Mouse (Mus musculus): Measurements from ENCODE around the gene Dglucy.

Dglucy gene

DNA sequence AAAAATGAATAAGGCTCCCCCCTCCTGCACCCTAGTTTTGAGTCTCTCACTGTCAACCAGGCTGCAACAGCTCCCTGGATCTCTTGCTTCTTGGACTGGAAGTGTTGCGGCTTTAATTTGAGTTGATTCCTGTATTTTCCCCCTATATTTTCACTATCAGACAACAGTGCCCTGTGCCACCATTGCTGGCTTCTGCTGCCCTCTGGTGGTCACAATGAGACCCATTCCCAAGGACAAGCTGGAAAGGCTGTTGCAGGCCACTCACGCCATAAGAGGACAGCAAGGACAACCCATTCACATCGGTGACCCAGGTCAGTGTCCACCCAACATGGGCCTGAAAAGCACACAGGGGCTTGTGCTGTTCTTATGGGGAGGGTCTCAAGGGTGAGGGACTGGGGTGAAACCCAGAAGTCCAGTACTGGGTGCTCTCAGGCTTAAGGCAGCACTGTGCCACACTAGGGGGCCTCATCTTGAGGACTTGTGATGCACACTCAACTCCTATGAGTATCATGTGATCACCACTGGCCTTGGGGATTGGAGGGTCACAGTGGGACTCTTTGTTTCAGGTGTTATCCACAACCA lies 62.4 kb downstream of the Dglucy start:
- peak; percentile 68 for DNase-seq (ENCODE audit: low read depth, low spot score)

DNA sequence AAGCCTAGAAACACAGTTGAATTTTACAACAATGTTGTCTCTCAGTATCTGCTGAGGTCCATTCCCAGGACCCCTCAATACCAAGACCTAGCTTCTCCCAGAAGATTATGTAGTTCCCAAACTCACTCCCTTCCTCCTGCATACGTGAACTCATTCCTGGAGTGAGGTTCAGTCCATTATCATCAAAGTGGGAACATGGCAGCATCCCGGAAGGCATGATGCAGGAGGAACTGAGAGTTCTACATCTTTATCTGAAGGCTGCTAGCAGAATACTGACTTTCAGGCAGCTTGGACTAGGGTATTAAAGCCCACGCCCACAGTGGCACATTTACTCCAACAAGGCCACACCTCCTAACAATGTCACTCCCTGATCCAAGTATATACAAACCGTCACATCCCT lies 64.3 kb downstream of the Dglucy start:
- no peak for DNase-seq (ENCODE audit: low read depth, low spot score)

DNA sequence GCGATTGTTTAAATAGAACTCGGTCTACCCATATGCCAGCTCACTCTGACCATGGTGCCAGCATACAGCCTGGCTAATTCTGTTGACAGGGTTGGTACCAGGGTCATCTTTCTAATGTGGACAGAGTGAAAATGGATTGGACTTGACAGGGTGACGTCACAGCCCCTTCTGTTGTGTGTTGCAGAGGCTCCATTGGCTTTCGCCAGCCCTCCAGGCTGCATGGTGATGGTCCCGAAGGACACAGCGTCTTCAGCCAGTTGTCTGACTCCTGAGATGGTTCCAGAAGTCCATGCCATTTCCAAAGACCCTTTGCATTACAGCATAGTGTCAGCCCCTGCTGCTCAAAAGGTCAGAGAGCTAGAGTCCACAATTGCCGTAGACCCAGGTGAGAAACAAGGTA lies 65.7 kb downstream of the Dglucy start:
- no peak for DNase-seq (ENCODE audit: low read depth, low spot score)

DNA sequence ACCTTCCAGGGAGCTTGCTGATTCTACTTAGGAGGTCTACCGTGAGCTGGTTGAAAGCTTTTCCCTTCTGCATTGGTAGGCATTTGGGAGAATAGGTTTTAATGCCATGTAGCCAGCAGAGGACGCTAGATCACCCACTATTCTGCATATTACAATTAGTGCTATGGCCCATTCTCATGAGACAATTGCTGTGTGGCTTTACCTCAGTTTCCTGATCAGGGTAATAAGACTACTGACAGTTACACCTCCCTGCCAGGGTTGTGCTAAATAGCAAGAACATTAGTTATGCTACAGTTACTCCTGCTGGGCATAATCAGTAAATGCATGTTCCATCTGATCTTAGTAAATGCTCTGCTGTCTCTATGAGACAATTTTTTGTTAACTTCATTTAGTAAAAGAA lies 67.0 kb downstream of the Dglucy start:
- DNase-seq (ENCODE audit: low read depth, low spot score), result no peak

DNA sequence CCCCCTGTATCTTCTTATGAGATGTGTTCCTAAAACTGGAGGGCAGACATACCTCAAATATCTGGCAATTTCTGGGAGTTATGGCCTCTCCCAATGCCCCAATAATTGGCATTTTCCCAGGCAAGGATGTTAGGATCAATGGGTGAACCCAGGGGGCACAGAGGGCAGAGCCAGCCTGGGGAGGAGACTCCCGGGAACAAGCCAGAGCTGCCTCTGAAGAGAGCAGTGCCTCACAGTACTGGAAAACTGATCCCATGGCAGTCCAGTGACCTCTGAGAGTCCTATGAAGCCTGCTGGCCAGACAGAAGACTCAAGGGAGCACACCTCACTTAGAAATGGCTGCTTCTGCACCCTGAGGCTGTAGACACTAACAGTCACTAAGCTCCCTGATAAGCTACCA lies 67.7 kb downstream of the Dglucy start:
- no peak for DNase-seq (ENCODE audit: low read depth, low spot score)

DNA sequence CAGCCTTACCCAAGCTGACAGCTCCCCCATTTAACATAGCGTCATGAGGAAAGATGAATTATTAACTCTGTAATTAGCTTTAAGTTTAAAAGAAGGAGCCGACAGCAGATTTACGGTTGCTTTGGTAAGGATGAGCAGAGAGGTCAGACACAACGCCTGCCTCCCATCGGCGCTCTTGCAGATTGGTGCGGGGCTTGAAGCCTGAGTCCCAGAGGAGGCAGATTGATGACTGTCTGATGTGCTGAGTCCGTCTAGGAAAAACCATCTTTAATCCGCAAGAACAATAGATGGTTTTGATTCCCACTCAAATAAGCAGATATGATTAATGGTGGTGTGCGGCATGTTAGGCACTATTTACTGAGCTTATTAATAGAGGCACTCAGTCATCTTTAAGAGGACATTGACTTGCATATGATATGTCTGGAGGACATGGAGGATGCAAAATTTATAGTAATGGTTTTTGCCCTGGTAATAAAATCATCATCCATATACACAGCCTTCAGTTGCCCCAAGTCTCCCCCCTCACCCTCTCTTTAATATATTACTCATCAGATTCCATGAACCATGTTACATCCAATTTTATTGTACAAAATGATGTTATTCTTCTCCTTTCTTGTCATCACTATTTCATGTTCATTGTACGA lies 68.7 kb downstream of the Dglucy start:
- DNase-seq (ENCODE audit: low read depth, low spot score), result no peak

DNA sequence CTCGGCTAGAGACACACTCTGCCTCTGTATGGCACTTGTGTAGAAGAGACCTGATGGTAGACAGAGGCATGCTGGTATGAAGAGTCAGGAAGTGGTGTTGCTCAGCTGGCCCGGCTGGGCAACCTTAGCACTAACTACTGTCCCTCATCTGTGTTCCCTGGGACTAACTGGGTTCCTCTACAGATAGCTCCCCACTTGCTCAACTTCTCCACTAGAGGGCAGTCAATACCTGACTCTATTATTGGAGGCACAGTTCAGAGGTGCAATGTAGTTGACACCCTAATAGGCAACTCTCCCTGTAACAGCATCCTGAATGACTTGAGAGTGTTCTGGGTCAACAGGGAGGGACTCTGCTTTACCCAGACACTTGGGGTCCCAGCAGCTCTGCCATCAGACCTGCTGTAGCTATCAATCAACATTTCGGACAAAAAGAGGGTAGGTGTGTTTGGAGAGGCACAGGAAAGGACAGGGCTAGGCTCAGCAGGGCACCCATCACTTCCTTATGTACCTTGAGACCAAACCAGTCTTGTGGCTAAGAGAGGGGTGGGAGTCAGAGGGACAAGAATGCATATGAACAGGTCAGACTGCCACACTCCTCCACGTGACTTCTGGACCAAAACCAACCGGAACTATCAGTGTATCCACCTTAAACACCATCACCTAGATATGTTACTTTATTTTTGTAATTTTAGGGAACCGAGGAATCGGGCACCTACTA lies 70.7 kb downstream of the Dglucy start:
- DNase-seq (ENCODE audit: low read depth, low spot score), result peak; percentile 56

DNA sequence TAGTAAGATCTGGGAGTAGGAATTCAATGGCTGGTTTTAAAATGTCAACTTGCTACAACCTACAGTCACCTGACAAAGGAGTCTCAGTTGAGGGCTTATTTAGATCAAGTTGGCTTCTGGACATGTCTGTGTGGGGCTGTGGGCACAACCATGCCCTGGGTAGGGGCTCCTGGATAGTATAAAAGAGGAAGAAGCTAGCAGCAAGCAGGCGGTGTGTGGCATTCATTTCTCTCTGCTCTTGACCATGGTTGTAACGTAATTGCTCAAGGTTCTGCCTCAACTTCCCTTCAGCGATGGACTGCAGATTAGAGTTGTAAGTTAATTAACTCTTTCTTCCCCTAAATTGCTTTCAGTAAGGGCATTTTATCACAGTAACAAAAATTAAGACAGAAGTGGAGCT lies 73.5 kb downstream of the Dglucy start:
- DNase-seq (ENCODE audit: low read depth, low spot score), result no peak

DNA sequence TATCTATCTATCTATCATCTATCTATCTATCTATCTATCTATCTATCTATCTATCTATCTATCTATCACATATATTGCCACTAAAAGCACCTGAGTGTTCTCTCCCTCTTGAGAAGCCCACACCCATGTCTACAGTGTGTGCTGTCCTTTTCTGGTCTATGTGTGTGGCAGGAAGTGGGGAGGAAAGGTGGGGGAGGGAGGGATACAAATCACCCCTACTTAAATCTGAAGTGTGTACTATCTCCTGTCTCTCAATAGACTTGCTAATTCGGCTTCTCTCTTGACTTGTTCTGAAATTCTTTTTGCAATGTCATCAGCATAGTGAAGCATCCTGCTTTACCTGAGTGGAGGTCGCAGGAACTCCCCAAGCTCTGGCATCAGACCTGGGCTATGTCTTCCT lies 77.5 kb downstream of the Dglucy start:
- DNase-seq (ENCODE audit: low read depth, low spot score), result no peak

DNA sequence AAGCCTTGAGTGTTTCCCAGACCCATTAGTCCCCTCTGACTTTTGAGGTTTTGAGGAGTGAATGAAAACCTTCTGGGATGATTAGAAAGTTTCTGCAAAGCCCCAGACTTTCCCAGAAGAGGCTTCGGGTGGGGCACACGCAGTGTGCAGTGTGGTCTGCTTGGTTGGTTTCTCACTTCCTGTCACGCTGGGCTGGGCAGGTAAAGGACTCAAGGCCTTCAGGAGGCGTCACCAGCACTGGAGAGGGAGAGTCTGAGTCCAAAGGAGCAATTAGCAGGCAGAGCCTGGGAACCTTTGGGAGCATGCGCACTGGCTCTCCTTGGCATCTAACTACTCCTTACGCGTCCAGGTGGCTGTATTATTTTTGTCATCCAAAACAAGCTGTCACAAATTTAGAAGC lies 78.9 kb downstream of the Dglucy start:
- no peak for DNase-seq (ENCODE audit: low read depth, low spot score)

DNA sequence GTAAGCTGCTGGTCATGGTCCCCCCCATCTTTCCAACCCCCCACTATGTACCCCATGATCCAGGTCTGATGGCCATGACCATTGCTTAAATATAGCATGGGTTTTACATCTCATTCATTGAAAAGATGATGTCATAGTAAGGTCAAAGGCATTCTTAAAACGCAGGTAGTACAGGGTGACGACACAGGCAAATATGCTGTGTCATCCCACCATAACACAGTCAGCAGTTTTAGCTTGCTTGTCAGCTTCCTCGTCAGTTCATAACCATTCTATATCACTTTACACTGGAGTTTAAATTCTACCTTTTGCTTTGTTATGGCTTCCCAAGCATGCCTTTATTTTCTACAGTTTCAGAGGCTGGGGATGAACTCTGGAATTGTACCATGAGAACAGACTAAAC lies 83.4 kb downstream of the Dglucy start:
- no peak for DNase-seq (ENCODE audit: low read depth, low spot score)

DNA sequence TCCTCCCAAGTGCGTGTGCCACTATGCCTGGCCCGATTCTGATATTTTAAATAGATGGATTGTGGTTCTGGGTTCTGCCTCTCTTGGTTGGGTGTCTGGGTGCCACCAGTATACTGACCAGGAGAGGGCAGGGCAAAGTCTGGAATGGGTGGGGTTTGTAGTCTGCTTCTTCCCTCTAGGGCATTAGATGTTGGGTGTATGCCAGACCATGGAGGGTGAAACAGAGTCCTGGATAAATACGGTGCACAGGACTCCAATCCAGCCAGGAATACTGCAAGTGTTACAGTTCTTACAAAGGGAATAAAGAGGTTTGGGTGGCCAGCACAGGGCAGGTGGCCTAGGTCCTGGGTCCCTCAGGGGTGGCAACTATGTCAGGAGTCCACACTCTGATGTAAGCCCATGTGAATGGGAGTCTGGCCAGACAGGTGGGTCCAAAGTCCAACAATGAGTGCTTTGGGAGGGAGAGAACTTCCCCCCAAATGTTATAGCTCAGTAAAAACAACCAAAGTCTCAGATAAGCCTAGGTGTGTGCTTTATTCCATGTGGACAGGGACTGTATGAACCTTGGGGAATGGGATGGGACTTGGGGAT lies 84.1 kb downstream of the Dglucy start:
- no peak for DNase-seq (ENCODE audit: low read depth, low spot score)

DNA sequence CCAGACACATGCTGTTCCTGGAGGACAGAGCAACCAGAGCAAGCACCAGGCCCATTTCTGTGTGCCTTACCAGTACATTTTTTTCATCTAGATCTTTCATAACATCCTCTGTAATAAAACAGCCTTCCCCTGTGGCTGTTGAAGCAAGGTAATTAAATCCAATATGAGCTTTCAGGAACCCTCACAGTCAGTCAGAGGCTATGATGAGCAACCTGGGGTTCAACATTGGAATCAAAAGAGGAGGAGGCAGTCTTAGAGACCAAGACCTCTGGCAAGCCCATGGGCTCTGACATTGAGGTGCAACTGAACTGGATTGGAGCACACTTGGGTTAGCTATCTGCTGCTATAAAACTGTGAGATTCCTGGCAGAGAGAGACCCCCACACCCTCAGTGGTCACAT lies 86.2 kb downstream of the Dglucy start:
- no peak for DNase-seq (ENCODE audit: low read depth, low spot score)

DNA sequence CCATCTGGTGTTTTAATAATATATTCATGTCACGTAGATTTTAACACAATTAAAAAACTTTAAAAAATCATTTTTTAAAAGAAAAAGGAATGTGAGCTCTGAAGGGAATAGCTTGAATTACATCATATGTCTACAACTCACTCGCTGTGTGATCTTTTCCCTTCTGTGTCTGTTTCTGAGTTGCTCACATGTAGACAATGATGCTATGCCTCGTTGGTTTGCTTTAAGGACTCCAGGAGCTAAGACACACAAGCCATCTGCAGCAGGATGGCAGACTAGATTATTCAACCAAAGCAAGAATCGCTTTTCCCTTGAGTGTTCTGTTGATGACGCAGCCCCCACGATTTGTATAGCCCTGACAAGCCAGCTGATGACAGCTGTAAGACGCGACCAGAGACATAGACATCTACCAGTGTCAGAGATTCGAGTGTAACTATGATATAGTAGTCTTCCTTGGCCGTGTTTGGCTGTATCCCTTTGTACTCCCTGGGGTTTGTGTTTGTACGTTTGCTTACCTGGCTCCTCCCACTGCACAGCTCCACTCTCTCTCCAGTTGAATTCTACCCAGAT lies 86.7 kb downstream of the Dglucy start:
- DNase-seq (ENCODE audit: low read depth, low spot score), result no peak

DNA sequence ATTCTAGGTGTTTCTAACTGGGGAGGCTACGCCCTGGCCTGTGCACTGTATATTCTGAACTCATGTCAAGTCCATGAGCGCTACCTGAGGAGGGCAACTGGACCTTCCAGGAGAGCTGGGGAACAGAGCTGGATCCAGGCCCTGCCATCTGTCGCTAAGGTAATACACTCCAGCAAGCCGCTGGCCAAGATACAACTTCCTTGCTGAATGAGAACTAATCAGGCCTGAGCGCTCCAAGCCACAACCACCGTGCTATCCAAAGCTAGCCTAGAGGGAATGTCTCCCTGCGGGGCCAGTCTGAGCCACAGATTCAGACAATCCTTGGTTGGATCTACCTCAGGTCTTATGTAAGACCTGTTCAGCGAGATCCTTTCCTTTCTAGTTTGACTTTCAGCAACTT lies 88.2 kb downstream of the Dglucy start:
- DNase-seq (ENCODE audit: low read depth, low spot score), result no peak

DNA sequence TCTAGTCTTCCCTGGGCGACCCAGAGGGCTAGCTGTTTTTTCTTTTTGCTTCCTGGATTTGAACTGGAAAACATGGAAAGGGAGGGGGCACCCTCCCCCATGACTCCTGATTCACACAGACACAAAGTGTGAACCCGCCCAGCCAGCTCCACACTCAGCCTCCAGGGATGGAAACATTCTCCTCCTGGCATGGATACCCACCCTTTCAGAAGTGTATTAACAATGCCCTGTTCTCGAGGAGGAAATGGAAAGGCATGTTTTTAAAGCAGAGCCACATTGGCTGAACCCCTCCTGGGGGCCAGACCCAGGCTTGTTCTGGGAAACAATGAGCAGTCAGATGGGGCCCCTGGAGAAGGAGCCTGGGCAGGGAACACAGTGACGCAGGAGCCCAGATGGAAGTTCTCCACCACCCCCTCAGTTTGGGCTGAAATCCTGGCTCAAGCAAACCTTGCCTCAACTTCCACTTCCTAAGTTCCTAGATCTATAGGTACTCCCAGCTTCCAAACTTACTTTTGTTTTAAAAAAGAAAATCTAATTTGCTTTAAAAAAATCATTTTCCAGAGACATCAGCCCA lies 89.3 kb downstream of the Dglucy start:
- DNase-seq (ENCODE audit: low read depth, low spot score), result no peak

DNA sequence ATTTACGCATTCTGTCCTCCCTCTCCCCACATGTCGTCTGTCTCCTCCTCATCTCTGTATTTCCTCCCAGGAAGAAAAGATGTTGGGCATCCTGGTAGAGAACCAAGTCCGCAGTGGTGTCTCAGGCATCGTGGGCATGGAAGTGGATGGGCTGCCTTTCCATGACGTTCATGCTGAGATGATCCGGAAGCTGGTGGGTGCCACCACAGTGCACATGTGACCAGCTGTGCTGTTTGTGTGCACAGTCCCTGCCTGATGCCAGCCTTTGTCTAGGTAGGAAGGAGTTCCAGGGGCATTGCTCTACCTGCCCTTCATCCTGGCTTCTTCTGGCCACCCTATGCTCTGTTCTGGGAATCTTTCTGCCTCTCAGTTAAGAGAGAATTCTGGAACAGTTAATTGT lies 92.4 kb downstream of the Dglucy start:
- no peak for DNase-seq (ENCODE audit: low read depth, low spot score)

DNA sequence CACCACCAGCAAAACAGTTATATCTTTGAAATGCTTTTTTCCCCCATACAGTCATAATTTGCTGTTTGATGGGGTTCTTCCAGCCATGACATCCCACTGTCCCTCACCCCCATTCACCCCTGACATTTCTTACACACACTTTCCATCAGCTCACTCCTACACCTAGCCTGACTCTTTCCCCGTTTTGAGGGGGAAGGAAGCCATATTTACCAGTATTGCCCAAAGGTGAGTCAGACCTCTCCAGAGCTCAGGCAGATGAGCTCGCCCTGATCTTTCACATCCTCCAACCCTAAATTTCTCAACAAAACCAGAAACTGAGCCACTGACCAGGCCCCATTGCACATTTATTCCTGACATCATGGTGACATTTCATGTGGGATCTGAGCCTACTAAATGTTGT lies 93.0 kb downstream of the Dglucy start:
- DNase-seq (ENCODE audit: low read depth, low spot score), result no peak

DNA sequence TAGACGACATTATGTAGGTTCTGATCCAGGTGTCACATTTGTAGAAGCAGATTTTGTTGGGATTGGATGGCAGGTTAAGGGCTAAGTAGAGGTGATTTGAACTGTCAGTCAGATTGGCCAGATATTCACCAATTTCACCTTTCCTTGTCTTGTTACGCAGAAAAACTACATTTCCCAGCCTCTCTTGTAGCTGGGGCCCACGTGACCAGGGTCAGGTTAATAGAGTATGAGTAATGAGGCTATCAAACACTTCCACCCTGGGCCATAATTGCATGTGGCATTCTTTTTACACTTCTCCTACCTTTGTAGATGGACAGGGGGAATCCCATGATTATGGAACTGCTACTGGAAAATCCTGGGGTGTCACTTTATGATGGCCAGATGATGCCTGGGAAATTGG lies 94.8 kb downstream of the Dglucy start:
- no peak for DNase-seq (ENCODE audit: low read depth, low spot score)

DNA sequence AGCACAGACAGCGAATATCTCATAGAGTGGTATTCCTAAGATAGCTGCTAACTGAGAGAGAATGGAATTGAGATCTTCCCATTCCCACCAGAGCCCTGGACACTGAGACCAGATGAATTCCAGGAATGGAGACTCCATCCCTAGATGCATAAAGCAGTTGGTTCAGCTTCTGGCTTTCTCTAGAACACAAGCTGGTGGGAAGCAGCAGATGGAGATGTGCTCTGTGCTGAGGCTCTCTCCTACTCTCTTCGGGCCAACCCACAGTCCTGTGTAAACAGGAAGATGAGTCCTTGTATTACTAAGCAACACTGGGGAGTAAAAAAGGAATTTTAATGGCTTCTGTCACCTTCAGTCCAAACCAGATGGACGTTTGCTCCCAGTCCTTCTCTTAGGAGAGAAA lies 96.7 kb downstream of the Dglucy start:
- DNase-seq (ENCODE audit: low read depth, low spot score), result no peak

DNA sequence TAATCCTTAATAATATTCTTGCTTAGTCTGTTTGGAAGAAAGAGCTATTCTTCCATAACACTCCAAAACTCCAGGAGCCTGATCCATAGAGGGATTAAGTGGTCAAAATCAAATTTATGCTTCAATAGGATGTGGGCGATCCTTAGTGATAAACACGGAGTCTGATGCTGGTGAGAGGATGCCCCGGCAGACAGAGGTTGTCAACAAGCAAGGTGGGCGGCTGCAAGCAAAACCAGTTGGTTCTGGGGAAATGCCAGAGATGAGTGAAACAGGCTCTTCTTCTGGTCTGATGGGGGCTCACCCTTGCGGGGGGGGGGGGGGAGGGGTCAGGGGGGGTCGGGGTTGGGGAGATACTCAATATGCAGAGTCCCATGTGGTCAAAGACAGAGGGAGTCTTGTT lies 97.1 kb downstream of the Dglucy start:
- no peak for DNase-seq (ENCODE audit: low read depth, low spot score)

DNA sequence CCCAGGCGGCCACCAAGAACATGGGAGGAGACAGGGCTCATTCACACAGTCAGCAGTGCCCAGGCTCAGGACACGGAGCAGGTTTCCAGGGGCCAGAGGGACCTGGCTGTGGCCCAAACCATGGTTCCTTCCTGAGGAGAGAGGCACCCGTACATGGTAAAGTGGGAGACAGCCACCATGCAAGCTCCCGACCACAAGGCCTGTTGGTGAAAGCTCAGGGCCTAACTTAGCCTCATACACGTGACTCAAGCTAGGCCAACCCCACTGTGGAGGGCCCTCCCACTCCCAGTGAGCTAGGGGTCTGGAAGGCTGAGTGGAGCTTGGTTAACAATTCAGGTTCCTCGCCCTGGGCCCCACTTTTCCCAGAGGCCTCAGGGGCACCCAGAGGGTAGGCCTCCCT lies 99.1 kb downstream of the Dglucy start:
- DNase-seq (ENCODE audit: low read depth, low spot score), result no peak

All from retina, postnatal 7 days (tissue).